Mouse (Mus musculus): ENCODE results near the gene Olfr632. TPM values are rescaled to one million over a fixed set of nuclear protein-coding genes. Genes with fewer than 3 reads are reported as not detected.
"Not testable (repeated sequence)": the region's sequence is repeated elsewhere in the genome, so short reads cannot be mapped to it uniquely, and the experiment has no call there.

Gene Olfr632
- not detected in 2 replicates for polyA plus RNA-seq (2015; fragmentation: Nextera tagmentation; extraction: Ambion mirVana)

DNA sequence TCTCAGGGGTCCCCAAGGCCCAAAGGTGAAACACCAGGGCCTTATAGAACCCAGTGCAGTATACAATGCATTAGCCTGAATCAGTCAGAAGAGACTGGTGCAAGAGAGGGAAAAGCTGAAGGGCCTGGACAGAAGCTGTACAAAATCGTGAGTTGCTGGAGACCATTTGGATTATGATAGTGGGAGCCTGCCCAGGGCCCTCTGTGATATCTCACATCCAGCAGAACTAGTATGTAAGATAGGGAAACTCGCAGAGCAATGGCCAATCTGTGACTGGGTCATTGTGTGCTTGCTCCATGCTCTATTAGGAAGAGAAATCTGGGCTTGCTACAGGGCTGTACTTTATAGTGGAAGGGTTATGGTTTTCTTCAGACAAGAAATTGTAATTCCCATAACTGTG is at the start of gene Olfr632:
Gene Olfr632 (plus strand): TSS at position 84 of the 400 bp plus-strand sequence.
- ATAC-seq (replicated peaks; ENCODE audit: low FRiP score): no peak
- no peaks in the 10 kb centered on the region for H3K9me3 ChIP-seq (replicated peaks)
- no peaks in the 10 kb centered on the region for H3K27me3 ChIP-seq
- H3K4me1 ChIP-seq: no peaks in the 10 kb centered on the region
- no peak within 1 kb of the TSS for H3K9ac ChIP-seq
- no peak within 1 kb of the TSS for H3K27ac ChIP-seq
- no peak within 1 kb of the TSS for H3K4me2 ChIP-seq
- no peak within 1 kb of the TSS for H3K4me3 ChIP-seq (replicated peaks)
- no peaks in the 10 kb centered on the region for H3K36me3 ChIP-seq
- 78% methylated on average over 2 of the region's 2 CpGs for WGBS

DNA sequence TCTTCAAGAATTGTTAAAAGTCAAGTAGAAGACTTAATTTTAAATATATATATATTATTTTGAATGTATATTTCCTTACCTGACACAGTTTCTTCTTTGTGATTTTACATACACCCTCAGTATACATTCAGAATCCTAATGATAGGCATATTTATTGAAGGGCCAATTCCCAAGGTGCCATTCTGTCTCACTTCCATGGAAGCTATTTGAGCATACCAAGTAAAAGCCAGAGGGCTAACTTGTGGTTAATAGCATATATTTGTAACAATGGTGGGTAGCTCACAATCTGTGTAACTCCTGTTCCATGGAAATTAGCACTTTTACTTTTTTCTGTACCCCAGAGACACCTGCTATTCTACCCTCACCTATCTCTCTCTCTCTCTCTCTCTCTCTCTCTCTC is 48.0 kb upstream of the Olfr632 start, which contains the start of gene Olfr66:
Gene Olfr66 (minus strand): TSS at position 101 of the 400 bp plus-strand sequence.
- Histone ChIP-seq H3K9me3 (replicated peaks) (no peaks in the 10 kb centered on the region), H3K27me3 (no peaks in the 10 kb centered on the region), H3K9ac (no peak within 1 kb of the TSS), H3K4me2 (no peak within 1 kb of the TSS), H3K36me3 (no peaks in the 10 kb centered on the region), H3K4me1 (no peaks in the 10 kb centered on the region), H3K27ac (no peak within 1 kb of the TSS), H3K4me3 (replicated peaks) (no peak within 1 kb of the TSS)
- ATAC-seq (replicated peaks; ENCODE audit: low FRiP score): no peak

DNA sequence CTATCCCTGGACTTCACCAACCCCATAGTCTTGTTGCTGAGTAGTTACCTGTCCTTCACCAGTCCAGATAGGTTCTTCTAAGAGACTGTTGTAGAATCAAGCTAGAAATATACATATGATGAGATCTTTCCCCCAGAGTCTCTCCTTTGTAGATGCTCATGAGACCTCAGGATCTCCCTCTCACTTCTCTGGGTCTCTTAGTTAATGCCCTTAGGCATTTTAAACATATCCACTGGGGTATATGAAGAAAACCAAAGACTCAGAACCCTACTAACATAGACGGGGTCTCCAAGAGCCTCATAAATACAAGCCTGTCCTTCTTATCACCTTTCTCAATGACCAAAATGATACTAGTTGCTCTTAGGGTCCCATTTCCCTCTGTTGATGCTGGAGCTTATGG is 39.8 kb upstream of the Olfr632 start, which contains the start of gene Olfr64:
Gene Olfr64 (minus strand): TSS at position 101 of the 400 bp plus-strand sequence.
- 70% methylated on average over 1 of the region's 1 CpGs for WGBS
- no peaks in the 10 kb centered on the region for H3K9me3 ChIP-seq (replicated peaks)
- ATAC-seq (replicated peaks; ENCODE audit: low FRiP score): no peak

DNA sequence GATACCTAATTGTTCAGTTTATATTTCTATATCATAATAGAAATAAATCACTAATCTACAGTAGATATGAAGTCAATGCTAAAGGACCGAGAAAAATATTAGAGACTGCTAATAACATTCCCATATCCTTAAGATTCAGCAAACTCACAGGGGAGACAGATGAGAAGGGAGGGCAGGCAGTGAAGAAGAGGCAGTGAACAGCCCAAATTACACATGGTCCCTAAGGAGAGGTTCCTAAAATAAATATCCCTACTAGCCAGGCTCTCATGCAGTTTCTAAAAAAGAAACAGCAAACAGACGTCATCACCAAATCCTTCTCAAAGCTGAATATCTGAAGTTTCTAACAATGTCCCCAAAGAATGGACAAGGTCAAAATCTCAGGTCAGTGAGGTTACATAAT is 31.0 kb upstream of the Olfr632 start, which contains the start of gene Olfr65:
Gene Olfr65 (plus strand): TSS at position 301 of the 400 bp plus-strand sequence.
- no peaks in the 10 kb centered on the region for H3K4me1 ChIP-seq
- H3K4me3 ChIP-seq (replicated peaks): no peak within 1 kb of the TSS
- H3K9me3 ChIP-seq (replicated peaks): no peaks in the 10 kb centered on the region
- WGBS: 71% methylated on average over 2 of the region's 2 CpGs
- no peak within 1 kb of the TSS for H3K9ac ChIP-seq
- no peak within 1 kb of the TSS for H3K27ac ChIP-seq
- no peaks in the 10 kb centered on the region for H3K36me3 ChIP-seq
- no peak for ATAC-seq (replicated peaks; ENCODE audit: low FRiP score)
- H3K4me2 ChIP-seq: no peak within 1 kb of the TSS
- no peaks in the 10 kb centered on the region for H3K27me3 ChIP-seq

More for the DNA sequence above, 39.8 kb upstream of the Olfr632 start, which contains the start of gene Olfr64:
- Histone ChIP-seq H3K27me3 (no peaks in the 10 kb centered on the region), H3K27ac (no peak within 1 kb of the TSS), H3K4me2 (no peak within 1 kb of the TSS), H3K36me3 (no peaks in the 10 kb centered on the region), H3K4me1 (no peaks in the 10 kb centered on the region), H3K9ac (no peak within 1 kb of the TSS), H3K4me3 (replicated peaks) (no peak within 1 kb of the TSS)

DNA sequence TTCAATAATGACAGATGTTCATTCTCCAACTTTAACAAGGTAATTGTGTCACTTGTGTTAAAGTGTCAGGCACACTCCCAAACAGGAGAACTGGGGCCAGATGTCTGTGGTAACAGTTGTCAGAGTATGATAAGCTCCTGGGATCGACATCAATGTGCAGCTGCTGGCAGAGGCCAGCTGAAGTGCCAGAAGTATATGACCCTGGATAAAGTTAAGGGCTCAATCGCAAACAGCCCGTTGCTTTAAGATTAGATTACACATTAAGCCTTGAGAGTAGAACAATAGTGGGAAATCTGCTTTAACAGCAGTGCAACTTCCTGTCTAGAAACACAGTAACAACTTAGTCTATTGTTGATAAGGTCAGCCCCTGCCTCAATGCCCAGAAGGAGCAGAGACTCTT is 24.1 kb upstream of the Olfr632 start:
- H3K27me3 ChIP-seq: no peaks in the 10 kb centered on the region
- H3K36me3 ChIP-seq: no peaks in the 10 kb centered on the region
- no peaks in the 10 kb centered on the region for H3K9me3 ChIP-seq (replicated peaks)
- ATAC-seq (replicated peaks; ENCODE audit: low FRiP score): peak; percentile 87
- no peak overlapping the region for H3K4me2 ChIP-seq
- H3K4me1 ChIP-seq: no peaks in the 10 kb centered on the region
- H3K27ac ChIP-seq: no peak overlapping the region
- whole genome bisulfite sequencing: 8% methylated on average over 3 of the region's 3 CpGs
- no peak overlapping the region for H3K4me3 ChIP-seq (replicated peaks)
- no peak overlapping the region for H3K9ac ChIP-seq

DNA sequence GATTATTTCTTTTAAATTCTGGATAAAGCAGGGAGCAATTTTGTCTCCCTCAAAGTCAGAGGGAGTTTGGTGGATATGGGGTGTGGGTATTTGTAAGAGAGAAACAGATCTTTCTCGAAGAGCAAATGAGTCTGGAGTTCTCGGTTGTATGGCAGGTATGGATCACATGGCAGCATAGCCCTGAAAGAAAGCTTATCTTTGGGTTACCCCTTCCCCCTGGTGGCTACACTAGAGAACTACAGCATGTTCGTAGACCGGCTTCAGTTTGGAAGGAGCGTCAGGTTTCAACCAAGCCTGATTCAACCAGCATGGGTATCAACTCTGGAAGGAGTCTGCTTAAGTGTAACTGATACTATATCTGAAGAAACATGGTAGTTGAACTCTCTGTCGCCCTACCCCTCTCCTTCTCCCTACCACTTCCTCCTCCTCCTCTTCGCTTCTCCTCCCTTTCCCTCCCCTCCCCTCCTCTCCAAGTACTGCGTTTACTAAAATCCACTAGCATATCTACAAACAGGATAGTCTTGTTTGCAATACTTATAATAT is 21.1 kb upstream of the Olfr632 start:
- Histone ChIP-seq H3K27ac (no peak overlapping the region), H3K4me1 (no peaks in the 10 kb centered on the region), H3K4me3 (replicated peaks) (no peak overlapping the region), H3K9ac (no peak overlapping the region), H3K9me3 (replicated peaks) (no peaks in the 10 kb centered on the region), H3K27me3 (no peaks in the 10 kb centered on the region), H3K36me3 (no peaks in the 10 kb centered on the region), H3K4me2 (no peak overlapping the region)
- peak; percentile 70 for ATAC-seq (replicated peaks; ENCODE audit: low FRiP score)
- WGBS: 39% methylated on average over 8 of the region's 8 CpGs

DNA sequence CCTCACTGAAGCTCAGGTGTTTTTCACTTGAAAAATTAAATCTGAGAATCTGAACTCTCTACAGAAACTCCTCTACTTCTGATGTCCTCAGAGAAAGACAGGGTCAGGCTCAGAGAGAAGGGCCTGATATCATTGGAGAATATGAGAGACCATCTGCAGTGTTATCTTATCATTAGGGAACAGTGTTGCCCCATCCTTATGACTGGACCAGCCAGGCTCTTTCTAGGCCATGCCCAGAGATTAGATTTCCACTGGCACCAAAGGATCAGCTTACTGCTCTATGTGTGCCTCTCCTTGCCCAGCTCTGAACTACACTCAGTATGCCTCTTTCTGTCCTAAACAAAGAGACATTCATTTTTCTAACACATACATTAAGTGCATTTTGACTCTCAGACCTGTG is 18.8 kb upstream of the Olfr632 start:
- H3K9ac ChIP-seq: no peak overlapping the region
- H3K36me3 ChIP-seq: no peaks in the 10 kb centered on the region
- H3K27ac ChIP-seq: no peak overlapping the region
- no peak overlapping the region for H3K4me3 ChIP-seq (replicated peaks)
- H3K27me3 ChIP-seq: no peaks in the 10 kb centered on the region
- H3K9me3 ChIP-seq (replicated peaks): no peaks in the 10 kb centered on the region
- no peak; the same call in 1 of the 2 replicates for ATAC-seq (replicated peaks; ENCODE audit: low FRiP score)
- no peaks in the 10 kb centered on the region for H3K4me1 ChIP-seq
- no peak overlapping the region for H3K4me2 ChIP-seq

DNA sequence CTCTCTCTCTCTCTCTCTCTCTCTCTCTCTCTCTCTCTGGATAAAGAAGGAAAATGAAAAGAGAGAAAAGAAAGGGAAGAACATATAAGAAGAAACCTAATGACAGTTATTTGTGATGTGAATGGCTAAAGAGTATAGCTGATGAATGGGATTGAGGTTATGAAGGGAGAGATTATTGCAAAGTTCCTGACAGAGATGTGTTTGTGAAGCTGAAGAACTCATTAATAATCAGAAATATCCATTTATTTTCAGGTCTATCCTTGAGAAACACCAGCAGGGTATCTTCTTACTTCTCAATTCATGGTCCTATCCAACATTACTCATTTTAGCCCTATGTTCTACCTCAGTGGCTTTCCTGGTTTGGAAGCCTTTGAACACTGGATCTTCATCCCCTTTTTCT is 5.6 kb upstream of the Olfr632 start, which contains the start of gene Olfr631:
Gene Olfr631 (plus strand): TSS at position 301 of the 400 bp plus-strand sequence.
- no peak within 1 kb of the TSS for H3K27ac ChIP-seq
- no peak within 1 kb of the TSS for H3K4me2 ChIP-seq
- H3K9me3 ChIP-seq (replicated peaks): no peaks in the 10 kb centered on the region
- no peak within 1 kb of the TSS for H3K4me3 ChIP-seq (replicated peaks)
- H3K36me3 ChIP-seq: no peaks in the 10 kb centered on the region
- no peaks in the 10 kb centered on the region for H3K27me3 ChIP-seq
- no peak within 1 kb of the TSS for H3K9ac ChIP-seq
- no peaks in the 10 kb centered on the region for H3K4me1 ChIP-seq
- ATAC-seq (replicated peaks; ENCODE audit: low FRiP score): no peak

DNA sequence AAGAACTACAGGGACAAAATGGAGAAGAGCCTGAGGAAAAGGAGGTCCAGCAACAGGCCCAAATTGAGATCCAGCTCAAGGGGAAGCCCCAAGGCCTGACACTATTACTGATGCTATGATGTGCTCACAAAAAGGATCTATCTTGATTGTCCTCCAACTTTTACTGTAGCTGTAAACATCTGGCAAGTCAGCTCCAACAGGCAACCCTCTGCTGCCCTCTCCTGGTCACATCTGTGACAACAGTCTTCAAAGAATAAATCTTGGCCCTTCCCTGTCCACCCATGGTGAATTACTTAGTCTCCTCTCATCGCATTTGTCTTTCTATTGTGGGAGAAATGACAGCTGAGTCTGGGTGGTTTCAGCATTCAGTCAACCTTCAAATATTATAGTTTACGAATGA is 8.6 kb downstream of the Olfr632 start:
- Histone ChIP-seq H3K9ac (no peak overlapping the region), H3K27me3 (no peaks in the 10 kb centered on the region), H3K36me3 (no peaks in the 10 kb centered on the region), H3K9me3 (replicated peaks) (no peaks in the 10 kb centered on the region), H3K4me3 (replicated peaks) (no peak overlapping the region), H3K4me1 (no peaks in the 10 kb centered on the region), H3K27ac (no peak overlapping the region), H3K4me2 (no peak overlapping the region)
- 35% methylated on average over 2 of the region's 2 CpGs for WGBS
- ATAC-seq (replicated peaks; ENCODE audit: low FRiP score): no peak

DNA sequence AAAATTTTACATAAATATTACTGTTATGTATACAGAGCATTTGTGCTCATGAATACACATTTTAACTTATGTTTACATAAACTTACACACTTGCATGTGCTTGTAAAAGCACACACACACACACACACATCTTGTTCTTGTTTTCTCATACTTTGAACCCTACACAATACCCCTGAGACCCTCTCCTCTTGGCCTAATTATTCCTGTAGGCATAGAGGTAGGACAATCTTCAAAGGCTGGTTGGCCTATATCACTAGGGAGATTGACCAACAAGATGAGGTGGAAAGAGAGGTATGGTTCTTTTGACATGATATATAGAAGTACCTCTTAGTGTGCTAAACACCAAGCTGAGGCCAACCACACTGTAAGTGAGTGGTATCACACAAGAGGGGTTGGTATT is 10.0 kb downstream of the Olfr632 start, which contains the start of gene Olfr633:
Gene Olfr633 (plus strand): TSS at position 301 of the 400 bp plus-strand sequence.
- Histone ChIP-seq H3K4me3 (replicated peaks) (no peak within 1 kb of the TSS), H3K27me3 (no peaks in the 10 kb centered on the region), H3K9ac (no peak within 1 kb of the TSS), H3K36me3 (no peaks in the 10 kb centered on the region), H3K4me2 (no peak within 1 kb of the TSS), H3K4me1 (no peaks in the 10 kb centered on the region), H3K9me3 (replicated peaks) (no peaks in the 10 kb centered on the region), H3K27ac (no peak within 1 kb of the TSS)
- no peak for ATAC-seq (replicated peaks; ENCODE audit: low FRiP score)

DNA sequence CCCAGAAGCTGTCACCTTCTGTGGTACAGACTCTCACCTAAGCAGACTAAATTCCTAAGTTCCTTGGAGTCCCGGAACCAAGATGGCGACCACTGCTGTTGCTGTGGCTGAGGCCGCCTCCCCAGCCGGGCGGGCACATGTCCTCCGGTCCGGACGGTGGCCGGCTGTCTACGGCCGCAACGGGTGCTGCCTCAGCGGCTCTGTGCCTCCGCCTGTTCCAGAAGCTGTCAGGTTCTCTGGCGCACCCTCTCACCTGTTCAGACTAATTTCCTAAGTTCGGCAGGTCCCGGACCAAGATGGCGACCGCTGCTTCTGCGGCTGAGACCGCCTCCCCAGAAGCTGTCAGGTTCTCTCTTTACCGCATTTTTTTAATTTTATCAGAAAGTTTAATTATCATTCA is 32.7 kb downstream of the Olfr632 start:
- WGBS: 96% methylated on average over 22 of the region's 22 CpGs
- not testable (repeated sequence) for H3K9me3 ChIP-seq (replicated peaks); H3K4me3 ChIP-seq (replicated peaks); ATAC-seq (replicated peaks; ENCODE audit: low FRiP score); H3K36me3 ChIP-seq; H3K9ac ChIP-seq; H3K27ac ChIP-seq; H3K4me1 ChIP-seq; H3K27me3 ChIP-seq; H3K4me2 ChIP-seq

DNA sequence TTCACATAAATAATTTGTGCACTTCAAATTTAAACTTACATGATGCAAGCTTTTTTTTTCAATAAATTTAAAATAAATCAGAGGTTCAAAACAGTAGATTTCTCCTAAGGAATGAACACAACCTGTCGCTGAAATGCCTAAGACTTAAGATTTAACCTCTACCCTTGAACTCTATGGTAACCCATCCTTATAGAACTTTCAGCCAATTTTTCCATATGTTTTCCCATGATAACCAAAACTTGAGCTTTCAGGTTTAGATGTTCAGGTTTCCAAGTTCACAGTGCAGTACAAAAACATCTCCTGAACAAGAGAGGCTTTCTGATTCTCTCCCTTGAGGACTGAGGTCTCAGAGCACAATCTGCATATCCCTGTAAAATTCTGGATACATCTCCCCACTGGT is 36.7 kb downstream of the Olfr632 start, which contains the start of gene Olfr635:
Gene Olfr635 (plus strand): TSS at position 301 of the 400 bp plus-strand sequence.
- Histone ChIP-seq H3K36me3 (no peaks in the 10 kb centered on the region), H3K27me3 (no peaks in the 10 kb centered on the region), H3K9me3 (replicated peaks) (no peaks in the 10 kb centered on the region), H3K4me1 (no peaks in the 10 kb centered on the region), H3K4me3 (replicated peaks) (no peak within 1 kb of the TSS), H3K4me2 (no peak within 1 kb of the TSS), H3K9ac (no peak within 1 kb of the TSS), H3K27ac (no peak within 1 kb of the TSS)
- ATAC-seq (replicated peaks; ENCODE audit: low FRiP score): no peak
- 82% methylated on average over 1 of the region's 1 CpGs for WGBS

DNA sequence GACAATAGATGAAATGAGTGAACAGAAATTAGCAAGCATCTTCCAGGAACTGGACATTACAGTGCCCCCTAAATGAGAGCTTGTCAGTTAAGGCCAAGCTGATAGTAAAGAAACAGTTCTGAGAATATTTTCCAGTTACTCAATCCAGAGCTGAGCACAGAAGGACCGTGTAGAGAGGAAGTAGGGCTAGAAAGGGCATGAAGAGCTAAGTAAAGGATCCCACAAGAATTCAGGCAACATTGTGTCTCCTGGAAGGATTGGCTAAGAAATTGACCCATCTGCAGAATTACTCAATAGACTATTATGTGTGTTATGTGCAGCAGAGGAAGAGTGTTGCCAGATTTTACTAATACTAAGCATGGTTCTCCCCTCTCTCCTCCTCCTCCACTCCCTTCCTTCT is 37.6 kb downstream of the Olfr632 start:
- Histone ChIP-seq H3K4me2 (no peak overlapping the region), H3K27me3 (no peaks in the 10 kb centered on the region), H3K9ac (no peak overlapping the region), H3K9me3 (replicated peaks) (no peaks in the 10 kb centered on the region), H3K4me1 (no peaks in the 10 kb centered on the region), H3K27ac (no peak overlapping the region), H3K36me3 (no peaks in the 10 kb centered on the region), H3K4me3 (replicated peaks) (no peak overlapping the region)
- no peak for ATAC-seq (replicated peaks; ENCODE audit: low FRiP score)
- whole genome bisulfite sequencing: 83% methylated on average over 1 of the region's 1 CpGs

Measured in kidney, embryonic 15.5 days (tissue).